Mouse (Mus musculus) adrenal gland, postnatal 14 days (tissue): Measurements from ENCODE around the gene Cby3. TPM values are rescaled to one million over a fixed set of nuclear protein-coding genes. Genes with fewer than 3 reads are reported as not detected.

Source experiments
- DNase-seq: peaks from one replicate; pipeline ENCODE4 v3.0.0; 2021; ENCODE audit warnings: mixed read lengths
- microRNA-seq, 2 experiments: library from miRNA; unstranded; fragments of <30 nt; microRNA quantifications; one replicate each; pipeline ENCODE4 v1.2.0; 2021
- total RNA-seq: library from RNA; stranded (reverse); gene quantifications from 2 replicates; pipeline ENCODE4 v1.2.3, GENCODE M21; 2021

The Cby3 gene
- total RNA-seq, 1 experiment from 2014 or later, result not detected

- DNase-seq, result peak; percentile 39
These were observed 35.4 kb downstream of the Cby3 start for GRCm38 (mm10) chr11:50389616-50390015.

DNA sequence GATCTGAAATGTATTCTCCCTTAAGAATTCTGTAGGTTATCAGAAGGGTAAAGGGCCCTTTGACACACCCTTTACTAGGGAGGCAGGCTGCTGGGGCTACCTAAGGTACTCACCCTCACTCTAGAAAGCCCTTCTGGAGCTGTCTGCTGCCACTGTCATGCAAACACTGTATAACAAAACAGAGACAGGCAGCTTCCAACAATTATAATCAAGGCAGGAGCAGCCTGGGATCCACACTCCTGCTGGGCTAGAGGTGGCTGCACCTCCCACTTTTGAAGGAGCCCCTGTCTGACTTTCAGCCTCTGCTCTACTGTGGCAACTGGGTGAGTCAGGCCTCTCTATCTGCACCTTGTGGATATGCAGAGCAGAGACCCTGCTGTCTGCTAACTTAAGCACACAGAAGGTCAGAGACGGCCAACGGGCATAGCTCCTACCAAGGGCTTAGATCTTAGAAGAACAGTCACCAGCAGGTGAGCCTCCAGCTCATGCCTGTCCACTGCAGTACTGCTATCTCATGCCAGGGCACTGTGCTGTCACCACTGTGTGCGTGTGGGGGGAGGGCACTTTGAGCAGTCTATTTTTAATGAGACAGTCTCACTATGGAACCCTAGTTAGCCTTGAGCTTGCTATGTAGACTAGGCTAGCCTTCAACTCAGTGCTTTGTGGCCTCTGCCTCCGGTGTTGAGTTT is 37.2 kb downstream of the Cby3 start:
- DNase-seq, result no peak

DNA sequence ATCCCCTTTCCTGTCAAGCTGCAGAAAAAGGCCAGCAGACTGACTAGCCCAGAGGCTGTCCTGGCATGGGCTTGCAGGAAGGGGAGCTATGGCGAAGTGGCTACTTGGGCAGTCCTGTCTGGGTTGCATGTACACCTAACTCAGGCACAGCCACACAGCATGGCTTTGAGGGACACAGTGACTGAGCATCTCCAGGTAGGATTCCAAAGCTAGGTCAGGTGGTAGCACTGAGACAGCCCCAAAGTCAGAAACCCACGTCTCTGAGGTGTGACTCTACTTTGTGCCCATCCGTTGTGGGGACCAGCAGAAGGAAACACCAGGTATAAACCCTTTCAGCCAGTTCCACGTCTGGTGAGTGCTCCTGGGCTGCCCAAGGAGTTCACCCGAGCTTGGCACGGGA is 39.0 kb downstream of the Cby3 start:
- no peak for DNase-seq

DNA sequence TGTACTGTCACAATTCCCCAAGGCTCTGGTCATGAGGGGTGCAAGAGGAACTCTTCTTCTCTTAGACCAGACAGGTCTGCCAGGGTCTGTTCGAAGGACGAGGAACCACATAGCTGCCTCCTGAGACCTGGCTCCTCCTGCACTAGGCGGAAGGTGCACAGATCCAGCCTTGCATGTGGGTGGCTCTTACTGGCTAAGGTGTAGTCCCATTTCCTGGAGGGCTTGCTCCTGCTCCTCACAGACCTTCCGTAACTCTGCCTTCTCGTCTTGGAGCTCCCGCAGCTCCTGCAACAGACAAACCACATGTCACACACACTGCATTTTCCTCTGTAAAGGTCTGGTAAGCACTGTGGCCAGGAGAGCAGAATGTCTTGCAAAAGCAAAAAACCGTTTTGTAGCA is 40.5 kb downstream of the Cby3 start:
- no peak for DNase-seq

DNA sequence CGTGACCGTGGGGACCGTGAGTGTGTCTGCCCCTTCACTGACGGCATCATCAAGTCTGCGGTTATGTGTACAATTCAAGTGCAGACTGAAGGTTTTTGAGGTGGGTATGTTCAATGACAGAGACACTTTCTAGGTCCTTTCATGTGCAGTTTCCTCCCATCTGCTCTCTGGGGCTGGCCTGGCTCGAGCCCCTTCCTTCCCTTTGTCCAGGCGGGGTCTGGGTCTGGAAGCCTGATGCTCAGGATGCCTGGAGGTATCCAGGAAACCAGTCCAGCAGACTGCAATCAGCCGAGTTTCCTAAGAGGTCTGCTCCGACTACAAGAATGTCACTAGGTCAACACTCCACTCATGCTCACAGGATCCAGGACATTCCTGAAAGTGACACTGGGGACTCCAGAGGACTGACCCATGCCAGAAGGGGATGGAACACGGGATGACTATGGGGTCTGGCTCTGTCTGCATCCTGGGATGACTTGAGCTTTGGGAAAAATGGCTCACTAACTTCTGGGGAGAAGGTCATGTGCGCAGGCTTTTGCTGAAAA is 42.6 kb downstream of the Cby3 start:
- DNase-seq, result no peak

- no peak for DNase-seq
These were observed 43.1 kb downstream of the Cby3 start for GRCm38 (mm10) chr11:50397316-50397715.

- DNase-seq, result no peak
These were observed 44.5 kb downstream of the Cby3 start for GRCm38 (mm10) chr11:50398803-50399202.

DNA sequence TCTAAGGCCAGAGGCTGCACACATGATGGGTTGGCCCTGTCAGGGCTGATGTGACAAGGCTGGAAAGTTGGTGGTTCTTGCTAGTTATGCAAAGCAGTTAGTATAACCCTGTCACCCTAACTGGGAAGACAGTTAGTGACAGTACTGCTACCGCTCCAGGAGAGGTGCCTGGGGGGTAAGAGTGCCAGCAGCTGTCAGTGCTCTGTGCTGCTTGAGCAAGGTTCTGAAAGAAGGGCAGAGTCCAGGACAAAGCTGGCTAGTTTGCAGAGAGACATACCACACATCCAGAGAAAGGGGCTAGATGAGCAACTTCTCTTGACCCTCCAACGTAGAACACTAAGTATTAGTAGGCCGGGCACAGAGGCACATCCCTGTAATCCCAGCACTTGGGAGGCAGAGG is 48.2 kb downstream of the Cby3 start:
- no peak for DNase-seq

- peak; percentile 83 for DNase-seq
These were observed 49.2 kb downstream of the Cby3 start for GRCm38 (mm10) chr11:50403367-50404014.

DNA sequence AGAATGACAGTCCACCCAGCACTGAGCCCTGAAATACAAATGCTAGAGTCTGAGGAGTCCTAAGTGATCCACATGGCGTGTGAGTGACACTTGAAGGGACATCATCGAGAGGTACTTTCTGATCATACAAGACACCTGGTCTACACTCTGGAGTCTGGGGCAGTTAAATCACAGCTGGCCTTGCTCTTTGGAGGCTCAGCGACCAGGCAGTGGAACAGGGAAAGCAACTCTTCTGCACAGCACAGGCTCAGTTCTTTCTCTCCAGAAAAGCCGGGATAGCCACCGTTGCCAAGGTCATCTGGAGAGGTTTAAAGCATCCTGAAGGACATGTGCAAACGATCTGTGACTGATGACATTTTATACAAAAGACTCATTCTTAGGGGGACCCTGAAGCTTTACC is 53.0 kb downstream of the Cby3 start:
- DNase-seq, result peak; percentile 32

Small RNA genes within 50 kb of the gene (microRNA-seq; reads per million reads assigned to microRNA genes)
- 0 reads per million in 2 experiments for gene Mir804

Other genes with a start within 250 kb of the Cby3 start
- 75.9 and 86.7 TPM in 2 replicates for gene Tbc1d9b, start 223.1 kb upstream of the Cby3 start, total RNA-seq
- 12.9 and 13.6 TPM in 2 replicates for gene Mrnip, start 180.0 kb upstream of the Cby3 start, total RNA-seq
- 356 and 366 TPM in 2 replicates for gene Sqstm1, start 143.6 kb upstream of the Cby3 start, total RNA-seq
- gene Mgat4b, start 143.6 kb upstream of the Cby3 start, total RNA-seq, result 103 and 113 TPM in 2 replicates
- gene Ltc4s, start 115.8 kb upstream of the Cby3 start, total RNA-seq, result 10.4 and 11.3 TPM in 2 replicates
- 24.0 and 25.1 TPM in 2 replicates for gene Maml1, start 62.2 kb upstream of the Cby3 start, total RNA-seq
- gene Canx, start 28.8 kb upstream of the Cby3 start, total RNA-seq, result 347 and 361 TPM in 2 replicates
- 269 and 317 TPM in 2 replicates for gene Hnrnph1, start 22.5 kb downstream of the Cby3 start, total RNA-seq
- 27.1 and 29.5 TPM in 2 replicates for gene Rufy1, start 76.7 kb downstream of the Cby3 start, total RNA-seq
- gene Adamts2, start 247.6 kb downstream of the Cby3 start, total RNA-seq, result 14.2 and 14.4 TPM in 2 replicates